Mouse (Mus musculus) macrophage (primary cell): Measurements from ENCODE around the gene Sbk1. TPM values are rescaled to one million over a fixed set of nuclear protein-coding genes. Genes with fewer than 3 reads are reported as not detected.
"Not testable (repeated sequence)": the region's sequence is repeated elsewhere in the genome, so short reads cannot be mapped to it uniquely, and the experiment has no call there.

Experiments used
- H3K27ac ChIP-seq: fragments of 350-480 bp; formaldehyde crosslinking; 2 replicates; pipeline ENCODE4 v1.9.0; 2021
- H3K36me3 ChIP-seq: fragments of 350-480 bp; formaldehyde crosslinking; 2 replicates; pipeline ENCODE4 v1.9.0; 2021; ENCODE audit errors: inconsistent target
- H3K4me3 ChIP-seq: fragments of 350-480 bp; formaldehyde crosslinking; 2 replicates; pipeline ENCODE4 v1.9.0; 2021; ENCODE audit errors: inconsistent target
- H3K79me2 ChIP-seq: fragments of 350-480 bp; formaldehyde crosslinking; 2 replicates; pipeline ENCODE4 v1.9.0; 2021; ENCODE audit errors: inconsistent target
- WGBS: methylation state at CpG from one replicate; pipeline ENCODE4 v1.1.7; 2026; ENCODE audit warnings: inconsistent platforms; ENCODE audit not compliant: missing documents; 5-methylcytosine and 5-hydroxymethylcytosine counted together
- polyA plus RNA-seq: library from polyadenylated mRNA; stranded (reverse); fragments of 250-400 nt; gene quantifications from 3 replicates; pipeline ENCODE4 v1.2.4, GENCODE M21; 2018; ENCODE audit warnings: inconsistent platforms

The Sbk1 gene
- polyA plus RNA-seq, 1 experiment from 2014 or later: 1.9 TPM

DNA sequence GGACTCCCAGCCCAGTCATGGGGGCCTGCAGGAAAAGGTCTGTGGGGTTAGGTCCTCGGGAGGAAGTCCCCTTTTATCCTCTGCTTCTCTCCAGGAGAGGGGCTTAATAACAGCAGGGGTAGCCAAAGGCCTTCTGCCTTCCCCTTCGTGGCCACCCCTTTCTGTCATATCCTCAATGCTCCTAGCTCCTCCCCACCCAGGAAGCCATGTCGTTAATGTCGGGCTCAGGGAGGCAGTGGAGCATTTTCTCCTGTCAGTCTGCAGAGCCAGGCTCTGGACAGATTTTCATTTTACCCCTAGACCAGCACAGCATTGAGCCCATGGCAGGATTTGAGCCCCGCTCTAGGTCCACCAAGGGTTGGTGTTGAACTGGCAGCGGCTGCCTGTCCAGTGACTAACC is 3.9 kb downstream of the Sbk1 start:
- Histone ChIP-seq H3K79me2 (no peaks in the 10 kb centered on the region), H3K4me3 (no peak overlapping the region), H3K36me3 (no peaks in the 10 kb centered on the region), H3K27ac (no peak overlapping the region)
- 65% methylated on average over 6 of the region's 6 CpGs for WGBS

DNA sequence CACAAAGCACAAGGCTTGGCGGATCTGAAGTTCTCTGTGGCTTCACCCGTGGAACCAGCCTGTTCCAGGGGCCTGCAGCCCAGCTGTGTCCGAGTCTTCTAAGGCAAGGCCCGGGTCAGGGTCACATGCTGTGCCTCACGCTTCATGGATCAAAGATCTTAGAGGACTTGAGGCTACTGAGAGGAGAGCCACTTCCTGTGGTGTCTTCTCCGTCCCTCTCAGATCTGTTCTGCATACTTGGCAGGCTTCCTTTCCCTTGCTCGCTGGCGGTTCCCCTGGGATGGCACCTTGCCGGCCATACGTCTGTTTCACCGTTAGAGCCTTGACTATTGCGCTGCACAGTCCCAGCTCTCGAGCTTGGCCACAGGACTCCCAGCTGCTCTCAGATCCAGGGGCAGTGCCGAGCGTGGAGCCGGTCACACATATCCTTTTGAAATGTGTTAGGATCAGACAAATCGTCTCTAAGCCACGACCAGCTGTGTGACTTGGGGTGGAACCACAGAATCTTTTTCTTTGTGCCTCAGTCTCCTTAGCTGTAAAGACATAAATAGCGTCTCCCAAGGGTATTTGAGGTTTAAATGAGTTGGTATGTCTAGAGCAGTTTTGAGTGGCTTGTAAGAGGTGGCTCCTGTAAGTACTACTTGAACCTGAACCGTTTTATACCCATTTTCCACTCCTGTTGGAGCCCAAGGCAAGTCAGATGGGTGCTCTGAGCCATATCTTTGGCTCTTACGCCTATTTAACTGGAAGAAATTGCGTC is 5.3 kb downstream of the Sbk1 start:
- no peaks in the 10 kb centered on the region for H3K36me3 ChIP-seq
- no peaks in the 10 kb centered on the region for H3K79me2 ChIP-seq
- H3K4me3 ChIP-seq: no peak overlapping the region
- 89% methylated on average over 21 of the region's 22 CpGs for WGBS
- no peak overlapping the region for H3K27ac ChIP-seq

DNA sequence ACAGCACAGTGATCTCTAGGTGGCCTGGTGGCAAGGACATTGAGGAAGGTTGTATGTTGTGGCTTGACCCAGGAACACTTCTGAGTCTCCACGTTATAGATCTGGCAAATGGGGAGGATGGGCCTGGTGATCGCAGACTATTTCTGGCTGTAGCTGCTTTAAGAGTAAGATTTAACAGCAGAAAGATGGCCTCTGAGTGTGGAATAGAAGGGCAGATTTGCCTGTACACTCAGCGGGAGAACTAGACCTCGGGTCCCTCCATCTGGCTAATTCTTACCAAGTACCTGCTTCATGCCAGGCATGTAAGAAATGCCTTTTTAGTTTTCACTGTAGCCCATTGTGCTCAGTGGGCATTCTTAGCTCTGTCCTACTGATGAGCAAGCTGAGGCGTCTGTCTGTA is 6.4 kb downstream of the Sbk1 start:
- H3K27ac ChIP-seq: no peak overlapping the region
- no peaks in the 10 kb centered on the region for H3K36me3 ChIP-seq
- H3K4me3 ChIP-seq: no peak overlapping the region
- 97% methylated on average over 5 of the region's 5 CpGs for WGBS
- H3K79me2 ChIP-seq: no peaks in the 10 kb centered on the region

DNA sequence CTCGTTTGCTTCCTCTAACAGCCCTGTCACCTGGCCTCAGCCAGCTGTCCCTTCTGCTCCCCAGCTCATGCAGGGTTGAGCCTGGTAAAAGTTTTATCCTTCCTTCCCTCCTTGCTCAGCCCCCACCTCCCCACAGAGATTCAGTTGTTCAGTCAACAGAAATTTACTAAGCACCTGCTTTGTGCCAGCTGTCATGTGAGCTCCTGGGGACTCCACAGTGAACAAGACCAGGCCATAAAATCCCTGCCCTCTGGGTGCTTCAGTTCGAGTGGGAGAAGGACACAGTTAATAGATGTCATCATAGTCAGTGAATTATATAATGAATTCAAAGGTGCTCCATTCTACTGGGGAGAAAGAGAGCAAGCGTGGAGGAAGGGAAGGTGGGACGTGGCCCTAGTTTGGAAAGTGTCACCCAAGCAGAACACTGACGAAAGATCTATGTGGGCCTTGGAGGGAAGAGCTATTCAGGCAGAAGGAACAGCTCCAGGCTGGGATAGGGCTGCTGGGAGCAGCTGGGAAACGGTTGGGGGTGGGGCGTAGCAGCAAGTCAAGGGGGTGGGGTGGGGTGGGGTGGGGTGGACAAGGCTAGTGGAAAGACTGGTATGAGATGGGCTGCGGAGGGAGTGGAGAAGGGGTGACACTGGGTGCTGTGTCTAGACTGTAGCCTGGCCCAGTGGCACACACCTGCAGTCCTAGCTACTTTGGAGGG is 7.5 kb downstream of the Sbk1 start:
- Histone ChIP-seq H3K79me2 (no peaks in the 10 kb centered on the region), H3K36me3 (no peaks in the 10 kb centered on the region), H3K4me3 (no peak overlapping the region), H3K27ac (no peak overlapping the region)
- 93% methylated on average over 6 of the region's 8 CpGs for WGBS

DNA sequence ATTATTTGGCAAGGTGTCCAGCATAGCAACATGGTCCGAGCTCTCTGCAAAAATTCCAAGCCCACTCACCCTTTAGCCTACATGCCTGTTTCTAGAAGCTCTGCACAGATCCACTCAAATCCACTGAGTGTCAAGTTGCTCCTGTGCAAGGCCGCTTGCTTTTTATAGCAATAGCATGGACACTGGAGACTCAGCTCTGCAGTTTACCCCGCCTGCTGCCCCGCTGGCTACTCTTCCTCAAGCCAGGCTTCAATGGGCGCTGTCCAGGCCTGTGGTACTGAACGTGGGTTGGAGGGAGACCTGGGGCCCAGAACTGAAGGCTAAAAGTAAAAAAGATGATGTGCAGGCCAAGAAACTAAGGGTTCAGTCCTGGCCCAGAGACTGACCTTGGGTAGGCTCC is 8.3 kb downstream of the Sbk1 start:
- WGBS: 97% methylated on average over 2 of the region's 6 CpGs
- no peaks in the 10 kb centered on the region for H3K36me3 ChIP-seq

DNA sequence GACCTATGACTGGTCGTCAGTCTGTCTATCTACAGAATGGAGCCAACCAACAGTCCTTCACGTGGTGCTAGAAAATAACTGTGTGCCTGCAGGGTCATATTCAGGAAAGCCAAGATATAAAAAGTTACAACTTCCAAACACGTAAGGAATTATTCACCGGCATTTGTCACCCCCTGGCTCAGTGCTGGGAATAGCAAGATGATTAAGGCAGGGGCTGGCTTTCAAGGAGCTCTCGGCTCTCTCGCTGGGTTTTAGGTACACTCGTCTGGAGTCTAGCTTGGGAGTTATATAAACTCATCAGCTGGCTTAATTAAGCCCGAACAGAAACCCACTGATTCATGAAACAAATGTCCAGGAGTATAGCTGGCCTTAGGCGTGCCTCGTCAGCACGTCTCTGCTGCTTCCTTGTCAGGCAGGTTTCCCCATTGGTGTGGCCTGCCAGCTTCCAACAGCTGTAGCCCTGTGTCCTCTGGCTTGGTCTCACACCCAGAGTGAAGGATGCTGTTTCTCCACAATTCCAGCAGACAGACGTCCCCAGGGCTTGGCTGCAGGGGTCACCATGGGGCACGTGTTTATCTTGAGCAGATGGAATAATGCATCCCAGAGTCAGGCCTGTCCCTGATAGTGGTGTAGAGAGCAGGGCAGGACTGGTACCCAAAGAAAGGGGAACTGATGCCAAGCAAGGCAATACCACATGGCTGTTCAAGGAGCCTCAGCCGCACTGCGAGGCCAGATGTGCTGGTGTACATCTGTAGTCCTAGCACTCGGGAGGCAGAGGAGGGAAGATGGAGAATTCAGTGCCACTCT is 9.7 kb downstream of the Sbk1 start:
- 89% methylated on average over 16 of the region's 16 CpGs for WGBS
- H3K4me3 ChIP-seq: no peak overlapping the region
- H3K27ac ChIP-seq: no peak overlapping the region
- no peaks in the 10 kb centered on the region for H3K79me2 ChIP-seq
- no peaks in the 10 kb centered on the region for H3K36me3 ChIP-seq

More for the DNA sequence above, 8.3 kb downstream of the Sbk1 start:
- Histone ChIP-seq H3K79me2 (no peaks in the 10 kb centered on the region), H3K27ac (no peak overlapping the region), H3K4me3 (no peak overlapping the region)

DNA sequence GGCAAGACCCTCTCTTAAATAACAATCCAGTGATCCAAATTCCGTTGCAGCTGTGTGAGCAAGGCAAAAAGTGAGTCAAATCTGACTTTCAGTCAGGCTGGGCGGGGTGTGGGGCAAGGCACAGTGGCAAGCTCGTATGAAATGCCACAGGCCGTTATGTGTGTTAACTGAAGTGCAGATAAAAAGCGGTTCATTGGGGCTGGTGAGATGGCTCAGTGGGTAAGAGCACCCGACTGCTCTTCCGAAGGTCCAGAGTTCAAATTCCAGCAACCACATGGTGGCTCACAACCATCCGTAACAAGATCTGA is 10.2 kb downstream of the Sbk1 start:
- not testable (repeated sequence) for H3K27ac ChIP-seq, H3K36me3 ChIP-seq, H3K79me2 ChIP-seq, H3K4me3 ChIP-seq
- 90% methylated on average over 6 of the region's 8 CpGs for WGBS

DNA sequence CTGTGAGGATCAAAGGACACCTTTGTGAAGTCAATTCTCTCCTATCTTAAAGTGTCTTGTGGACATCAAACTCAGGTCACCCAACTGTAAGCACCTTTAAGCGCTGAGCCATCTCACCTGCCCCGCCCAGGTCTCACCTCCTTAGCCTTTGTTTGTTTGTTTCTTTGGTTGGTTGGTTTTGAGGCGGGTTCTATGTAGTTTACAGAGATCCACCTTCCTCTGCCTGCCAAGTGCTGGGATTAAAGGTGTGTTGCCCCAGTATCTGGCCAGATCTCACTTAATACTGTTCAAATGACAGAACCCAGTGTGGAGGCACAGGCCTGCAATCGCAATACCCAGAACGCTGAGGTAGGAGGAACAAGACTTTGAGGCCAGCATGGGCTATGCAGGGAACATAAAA is 11.6 kb downstream of the Sbk1 start:
- no peaks in the 10 kb centered on the region for H3K36me3 ChIP-seq
- WGBS: 94% methylated on average over 5 of the region's 5 CpGs
- H3K27ac ChIP-seq: no peak overlapping the region
- no peaks in the 10 kb centered on the region for H3K79me2 ChIP-seq
- H3K4me3 ChIP-seq: no peak overlapping the region

DNA sequence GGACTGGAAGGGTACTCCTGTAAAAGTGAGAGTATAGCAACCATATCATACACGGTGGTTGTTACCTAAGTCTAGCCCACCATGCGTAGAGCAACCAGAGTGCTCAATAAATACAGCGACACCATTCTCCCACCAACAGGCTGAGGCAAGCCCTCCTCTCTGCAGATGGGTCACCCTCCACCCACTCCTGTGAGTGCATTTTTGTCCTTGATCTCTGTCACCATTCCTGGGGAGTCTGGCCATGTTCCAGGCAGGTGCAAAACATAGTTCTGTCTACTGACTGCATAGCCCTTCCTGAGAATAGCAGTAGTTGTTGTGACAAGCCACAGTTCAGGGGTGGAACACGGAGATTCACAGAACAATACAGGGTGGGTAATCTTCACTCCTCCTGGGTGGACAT is 12.0 kb downstream of the Sbk1 start:
- no peak overlapping the region for H3K27ac ChIP-seq
- H3K4me3 ChIP-seq: no peak overlapping the region
- H3K79me2 ChIP-seq: no peaks in the 10 kb centered on the region
- no peaks in the 10 kb centered on the region for H3K36me3 ChIP-seq
- WGBS: 85% methylated on average over 4 of the region's 4 CpGs

DNA sequence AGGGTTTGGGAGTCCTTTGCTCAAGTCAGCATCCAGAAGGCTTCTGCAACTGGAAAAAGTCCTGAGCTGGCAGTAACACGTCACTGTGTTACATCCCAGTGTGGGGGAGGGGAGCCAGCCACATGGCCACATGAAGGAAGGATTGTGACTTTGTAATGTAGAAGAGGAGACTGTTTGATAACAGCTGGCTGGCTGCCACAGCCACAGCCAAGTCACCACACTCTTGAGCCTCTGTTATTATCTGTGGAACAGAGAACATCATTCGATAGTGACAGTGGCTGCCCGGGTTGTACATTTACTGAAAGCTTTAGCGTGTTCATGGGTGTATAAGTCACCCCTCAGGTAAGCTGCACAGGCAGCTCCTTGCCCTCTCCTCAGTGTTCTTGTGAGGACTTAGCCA is 12.4 kb downstream of the Sbk1 start:
- peak overlapping the region; percentile 51 for H3K27ac ChIP-seq
- WGBS: 54% methylated on average over 4 of the region's 4 CpGs
- H3K36me3 ChIP-seq: no peaks in the 10 kb centered on the region
- no peaks in the 10 kb centered on the region for H3K79me2 ChIP-seq
- H3K4me3 ChIP-seq: no peak overlapping the region

DNA sequence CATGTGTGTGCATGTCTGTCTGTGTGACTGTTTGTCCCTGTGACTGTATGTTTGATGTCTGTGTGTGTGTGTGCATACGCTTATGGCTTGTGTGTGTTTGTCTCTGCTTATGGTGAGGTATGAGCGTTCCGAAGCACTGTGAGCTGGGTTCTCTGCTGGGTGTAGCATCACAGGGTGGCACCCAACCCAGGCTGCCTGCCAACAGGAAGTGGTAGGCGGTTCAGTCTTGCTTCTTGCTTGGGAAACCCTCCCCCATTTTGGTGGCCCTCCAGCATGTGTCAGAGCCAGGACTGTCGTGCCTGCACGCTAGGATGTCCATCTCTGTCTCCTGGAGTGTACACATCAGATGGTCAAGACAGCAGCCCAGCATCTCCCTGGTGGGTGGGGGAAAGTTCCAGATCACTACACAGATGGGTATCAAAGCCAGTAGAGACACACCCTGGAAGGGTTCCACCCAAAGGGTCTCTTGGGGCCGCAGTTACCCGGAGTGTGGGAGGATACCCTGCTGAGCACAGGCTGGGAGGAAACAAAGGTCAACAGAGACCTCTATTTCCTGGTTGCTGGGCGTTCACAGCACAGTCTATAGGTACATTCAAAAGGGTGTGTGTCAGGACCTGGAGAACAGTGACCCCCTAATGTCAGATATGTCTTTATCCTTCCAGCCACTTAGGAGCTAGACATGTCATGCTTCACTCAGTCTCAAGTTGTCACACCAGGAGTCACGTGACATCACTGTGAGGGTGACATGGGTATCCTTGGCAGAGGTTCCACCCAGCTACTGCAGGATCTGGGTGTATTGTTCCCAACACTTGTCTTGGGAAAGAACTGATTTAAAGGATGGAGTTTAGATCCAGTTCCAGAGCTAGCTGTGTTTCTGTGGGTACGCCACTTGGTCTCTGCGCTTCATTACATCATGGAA is 13.1 kb downstream of the Sbk1 start:
- H3K27ac ChIP-seq: peak overlapping the region; percentile 51
- H3K79me2 ChIP-seq: no peaks in the 10 kb centered on the region
- no peaks in the 10 kb centered on the region for H3K36me3 ChIP-seq
- no peak overlapping the region for H3K4me3 ChIP-seq
- 39% methylated on average over 12 of the region's 12 CpGs for WGBS

DNA sequence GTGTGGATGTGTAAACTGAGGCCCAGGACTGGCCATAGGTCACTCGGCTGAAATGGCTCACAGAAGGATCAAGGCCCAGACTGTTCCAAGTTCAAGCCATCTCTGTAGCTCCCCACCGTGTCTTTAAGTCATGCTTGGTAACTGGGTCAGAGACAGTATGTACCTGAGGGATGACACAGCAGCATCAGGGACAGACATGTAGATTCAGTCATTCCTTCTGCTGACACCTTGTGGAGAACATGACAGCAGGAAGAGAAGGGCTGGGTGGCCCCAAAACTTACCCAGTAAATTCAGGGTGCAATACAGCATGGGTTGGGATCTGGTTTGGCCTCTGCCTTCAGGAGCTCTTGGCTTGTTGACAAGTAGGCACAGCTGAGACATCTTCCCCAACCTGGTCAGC is 13.9 kb downstream of the Sbk1 start:
- no peak overlapping the region for H3K27ac ChIP-seq

DNA sequence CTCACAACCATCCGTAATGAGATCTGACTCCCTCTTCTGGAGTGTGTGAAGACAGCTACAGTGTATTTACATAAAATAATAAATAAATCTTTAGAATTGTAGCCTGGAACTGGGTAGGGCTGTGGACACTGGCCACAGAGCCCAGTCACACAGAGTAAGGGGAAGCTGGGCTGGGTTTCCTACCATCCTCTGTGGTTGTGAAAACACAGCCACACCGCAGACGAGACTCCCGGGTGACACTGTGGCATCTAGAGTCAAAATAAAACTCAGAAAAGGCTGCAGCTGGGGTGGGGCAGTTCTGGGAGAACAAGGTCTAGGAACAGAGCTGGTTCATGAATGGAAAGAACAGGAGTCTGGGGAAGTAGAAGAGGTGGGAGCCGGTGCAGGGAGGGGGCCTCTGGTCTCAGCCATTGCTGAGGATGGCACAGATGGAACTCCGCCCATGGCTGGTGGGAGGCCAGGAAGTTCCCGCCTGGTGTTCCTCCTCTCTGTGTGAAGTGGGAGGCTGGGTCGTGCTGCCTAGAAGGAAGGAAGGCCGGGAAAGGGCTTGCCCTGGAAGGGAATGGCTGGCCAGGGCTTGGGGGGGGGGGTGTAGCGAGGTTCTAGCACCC is 15.2 kb downstream of the Sbk1 start:
- H3K36me3 ChIP-seq: no peaks in the 10 kb centered on the region
- no peaks in the 10 kb centered on the region for H3K79me2 ChIP-seq
- H3K4me3 ChIP-seq: no peak overlapping the region
- 30% methylated on average over 9 of the region's 10 CpGs for WGBS
- no peak overlapping the region for H3K27ac ChIP-seq

More for the DNA sequence above, 13.9 kb downstream of the Sbk1 start:
- H3K36me3 ChIP-seq: no peaks in the 10 kb centered on the region
- WGBS: 95% methylated on average over 2 of the region's 2 CpGs
- no peak overlapping the region for H3K4me3 ChIP-seq
- no peaks in the 10 kb centered on the region for H3K79me2 ChIP-seq

DNA sequence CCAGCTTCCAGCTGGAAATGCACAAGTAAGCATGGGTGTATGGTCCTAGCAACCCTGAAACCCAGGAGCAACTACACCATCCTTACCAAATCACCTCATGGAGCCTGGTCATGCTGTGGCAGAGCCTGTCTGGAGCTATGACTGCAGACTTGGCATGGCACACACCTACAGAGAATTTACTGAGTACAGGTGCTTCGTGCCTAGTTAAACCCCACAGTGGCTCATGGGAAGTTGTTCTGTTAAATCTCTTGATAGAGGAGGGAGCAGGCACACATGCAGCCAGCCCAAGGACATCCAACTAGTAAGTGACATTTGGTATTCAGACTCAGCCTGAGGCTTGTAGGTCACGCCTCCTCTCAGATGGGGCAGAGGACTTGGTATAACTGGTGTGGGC is 15.7 kb downstream of the Sbk1 start:
- no peaks in the 10 kb centered on the region for H3K36me3 ChIP-seq
- 92% methylated on average over 2 of the region's 2 CpGs for WGBS
- H3K4me3 ChIP-seq: no peak overlapping the region
- no peaks in the 10 kb centered on the region for H3K79me2 ChIP-seq
- no peak overlapping the region for H3K27ac ChIP-seq
